Mouse (Mus musculus): ENCODE results near the gene 9430097D07Rik. TPM values are rescaled to one million over a fixed set of nuclear protein-coding genes. Genes with fewer than 3 reads are reported as not detected.

9430097D07Rik gene
- total RNA-seq, 2 experiments from 2014 or later = not detected

DNA sequence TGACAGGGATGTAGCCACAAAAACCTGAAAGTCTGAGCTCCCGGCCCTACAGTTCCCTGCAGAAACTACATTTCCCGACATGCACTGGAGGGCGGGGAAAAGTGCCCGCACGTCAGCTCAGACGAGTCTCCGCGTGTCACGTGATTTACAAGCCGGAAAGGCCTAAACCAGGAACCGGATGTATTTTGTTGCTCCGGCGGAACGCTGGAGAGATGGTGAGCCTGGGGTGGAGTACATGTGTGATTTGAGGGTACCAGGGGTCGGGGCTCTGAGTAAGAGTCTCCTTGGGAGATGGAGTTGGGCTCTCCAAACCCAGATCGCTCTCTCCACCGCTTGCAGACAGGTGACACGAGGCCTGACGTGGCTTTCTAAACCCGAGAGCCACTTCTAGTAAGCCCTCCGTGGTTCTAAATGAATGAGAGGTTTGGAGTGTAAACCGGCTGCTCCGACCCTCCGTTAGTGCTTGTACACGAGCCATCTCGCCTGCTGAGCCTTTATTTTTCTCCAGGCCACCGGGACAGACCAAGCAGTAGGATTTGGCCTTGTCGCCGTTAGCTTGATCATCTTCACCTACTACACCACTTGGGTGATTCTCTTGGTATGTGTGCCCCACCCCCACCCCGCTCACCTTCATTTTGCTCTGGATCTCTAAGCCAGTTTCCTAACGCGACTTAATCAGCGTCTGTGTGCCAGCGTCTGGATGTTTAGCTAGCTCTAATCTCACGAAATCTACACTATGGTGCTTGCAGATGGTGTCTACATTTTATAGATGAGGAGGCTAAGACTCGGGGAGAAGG lies 4.6 kb downstream of the 9430097D07Rik start, which contains the start of gene Dpm2:
TSS of gene Dpm2 (plus strand) at position 161 of the 797 bp plus-strand sequence.
- peak; percentile 85 to 93 for DNase-seq
- intact Hi-C loops (cut with DNase I) = no loop called here

DNA sequence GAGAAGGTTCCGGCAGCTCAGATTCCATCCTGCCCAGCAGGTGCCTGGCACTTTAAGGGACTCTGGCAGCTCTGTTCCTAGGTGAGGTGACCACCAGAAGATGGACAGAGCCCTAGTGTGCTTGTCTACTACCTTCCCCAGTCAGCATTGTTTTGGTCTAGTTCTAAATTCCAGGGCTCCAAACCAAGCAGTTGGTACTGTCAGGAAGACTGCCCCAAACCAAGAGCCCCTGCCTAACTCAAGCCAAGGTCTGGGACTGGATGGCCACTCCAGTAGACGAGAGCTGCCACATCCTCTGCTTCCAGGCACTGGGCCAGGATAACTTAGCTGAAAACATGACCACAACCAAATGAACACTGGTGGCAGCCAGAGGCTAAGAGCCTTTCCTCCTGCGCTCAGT lies 6.5 kb downstream of the 9430097D07Rik start:
- intact Hi-C loops (cut with DNase I) = loop anchor here (2.0 kb wide), 1 partner anchor 164 kb away; no protein-coding TSS in a partner anchor
- DNase-seq = peak in 1 of 2 experiments; percentile 35

DNA sequence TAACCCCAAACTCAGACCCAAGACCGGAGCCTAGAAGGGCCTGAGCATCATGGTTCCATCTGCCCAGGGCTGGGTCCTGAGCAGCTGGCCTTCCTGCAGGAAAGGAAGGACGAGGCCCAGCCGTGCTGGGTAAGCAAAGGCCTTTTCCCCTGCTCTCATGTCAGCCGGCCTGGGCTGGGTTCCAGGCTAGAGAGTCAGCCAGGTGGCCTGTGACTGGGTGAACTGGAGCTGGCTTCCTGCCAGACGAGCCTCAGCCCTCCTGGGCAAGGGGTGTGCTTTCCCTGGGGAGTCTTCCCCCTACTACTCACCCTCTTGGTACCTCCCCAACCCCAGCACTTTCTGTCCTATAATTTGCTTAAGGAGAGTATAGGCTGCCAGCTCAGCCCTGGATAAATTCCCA lies 7.3 kb downstream of the 9430097D07Rik start:
- intact Hi-C loops (cut with DNase I) = loop anchor here (2.0 kb wide), 1 partner anchor 163 kb away; no protein-coding TSS in a partner anchor
- DNase-seq = peak; percentile 48 to 55

DNA sequence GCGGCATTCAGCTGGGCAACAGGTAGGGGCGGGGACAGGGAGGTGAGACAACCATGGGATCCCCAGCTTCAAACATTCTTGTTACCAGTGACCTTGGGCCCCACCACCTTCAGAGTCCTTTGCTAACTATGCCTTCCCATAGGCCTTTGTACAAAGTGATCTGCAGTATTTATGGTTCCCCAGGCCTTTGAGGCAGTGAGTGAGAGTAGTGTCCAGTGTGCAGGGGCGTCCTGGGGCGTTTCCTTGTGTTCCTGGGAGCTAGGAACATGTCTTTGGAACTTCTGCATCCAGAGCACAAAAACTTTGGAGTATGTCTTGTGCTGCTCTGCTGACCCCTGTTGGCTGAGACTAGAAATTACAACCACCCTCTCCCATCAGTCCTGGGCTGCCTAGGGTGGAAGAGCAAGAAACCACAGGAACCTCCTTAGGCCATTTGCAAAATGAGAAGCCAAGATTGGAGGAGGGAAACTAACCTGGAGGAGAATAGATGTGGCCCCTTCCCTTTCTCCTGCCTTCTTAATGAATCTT lies 8.9 kb downstream of the 9430097D07Rik start:
- intact Hi-C loops (cut with DNase I) = loop anchor here (1.0 to 2.0 kb wide), 2 partner anchors 30 to 78 kb away; no protein-coding TSS in a partner anchor
- DNase-seq = peak; percentile 75 to 81

DNA sequence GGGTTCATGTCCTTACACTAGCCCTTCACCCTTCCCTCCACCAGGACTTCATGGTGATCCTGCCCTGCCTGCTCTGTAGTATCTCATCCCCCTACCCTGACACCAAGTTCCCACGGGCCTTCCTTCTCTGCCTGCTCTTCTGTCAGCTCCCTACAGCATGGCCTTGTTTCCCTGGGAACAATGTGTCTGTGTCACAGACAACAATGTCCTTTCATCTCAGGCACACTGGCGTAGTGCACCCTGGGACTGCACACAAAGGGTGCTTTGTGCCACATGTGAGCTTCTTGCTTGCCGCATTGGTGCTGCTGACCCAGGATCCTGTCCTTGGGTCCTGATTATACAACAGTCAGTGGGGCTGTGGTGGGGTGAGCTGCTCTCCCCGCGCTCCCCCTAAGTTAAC lies 15.9 kb downstream of the 9430097D07Rik start:
- intact Hi-C loops (cut with DNase I) = no loop called here
- DNase-seq = no peak

DNA sequence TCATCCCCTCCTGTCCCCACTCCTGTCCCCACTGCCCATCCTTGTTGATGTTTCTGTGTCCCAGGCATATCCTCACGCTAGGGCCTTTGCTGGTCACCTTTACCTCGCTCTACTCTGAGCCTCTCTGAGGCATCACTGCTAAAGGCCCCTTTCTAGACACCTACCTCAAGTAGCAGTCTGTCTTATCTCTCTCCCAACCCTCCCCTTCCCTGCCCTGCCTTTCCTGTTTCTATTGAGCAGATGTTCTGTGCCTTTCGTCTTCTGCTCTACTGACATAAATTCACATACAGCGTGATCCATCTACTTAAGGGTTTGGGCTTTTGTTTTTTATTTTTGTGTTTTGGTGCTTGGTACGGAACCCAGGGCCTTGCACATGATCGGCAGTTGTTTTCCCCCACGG lies 19.5 kb downstream of the 9430097D07Rik start:
- no peak for DNase-seq
- intact Hi-C loops (cut with DNase I) = no loop called here

DNA sequence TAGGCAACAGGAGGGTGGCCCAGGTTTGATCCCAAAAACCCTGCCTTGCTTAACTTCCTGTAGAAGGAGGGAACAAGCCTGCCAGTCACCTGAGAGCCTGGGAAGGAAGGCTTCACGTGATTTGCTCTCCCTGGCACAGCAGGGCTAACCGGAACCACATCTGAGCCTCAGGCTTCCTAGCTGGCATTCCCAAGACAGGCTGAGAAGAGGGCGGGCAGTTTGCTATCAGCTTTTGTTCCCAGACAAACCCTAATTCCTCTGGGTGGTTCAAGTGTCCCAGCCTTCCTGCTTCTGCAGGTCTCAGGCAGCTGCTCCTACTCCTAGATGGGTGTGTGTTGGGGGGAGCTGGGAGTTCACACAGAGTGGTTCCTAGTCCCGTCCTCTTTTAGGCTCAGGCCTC lies 20.0 kb downstream of the 9430097D07Rik start:
- intact Hi-C loops (cut with DNase I) = no loop called here
- no peak for DNase-seq

DNA sequence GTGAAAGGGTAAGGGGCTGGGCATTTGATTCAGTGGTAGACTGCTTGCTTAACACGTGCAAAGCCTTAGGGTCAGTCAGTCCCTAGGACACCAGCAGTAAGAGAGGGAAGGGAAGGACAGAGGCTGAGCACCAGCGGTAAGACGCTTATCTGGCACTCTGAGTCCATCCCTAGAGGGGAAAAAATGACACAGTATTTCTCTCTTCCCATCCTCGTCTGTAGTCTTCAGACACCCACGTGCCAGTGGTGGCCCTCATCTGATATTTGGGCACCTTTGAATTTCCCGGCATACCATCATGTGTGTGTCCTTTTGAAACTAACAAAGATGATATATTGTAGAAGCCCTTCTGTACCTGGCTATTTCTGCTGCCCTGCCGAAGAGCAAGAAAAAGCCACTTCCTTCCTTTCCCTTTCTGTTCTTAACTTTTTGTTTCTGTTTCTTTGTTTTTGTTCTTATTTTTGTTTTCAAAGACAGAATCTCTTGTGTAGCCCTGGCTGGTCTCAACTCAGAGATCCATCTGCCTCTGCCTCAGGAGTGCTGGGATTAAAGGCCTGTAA lies 21.8 kb downstream of the 9430097D07Rik start:
- intact Hi-C loops (cut with DNase I) = no loop called here
- DNase-seq = no peak

DNA sequence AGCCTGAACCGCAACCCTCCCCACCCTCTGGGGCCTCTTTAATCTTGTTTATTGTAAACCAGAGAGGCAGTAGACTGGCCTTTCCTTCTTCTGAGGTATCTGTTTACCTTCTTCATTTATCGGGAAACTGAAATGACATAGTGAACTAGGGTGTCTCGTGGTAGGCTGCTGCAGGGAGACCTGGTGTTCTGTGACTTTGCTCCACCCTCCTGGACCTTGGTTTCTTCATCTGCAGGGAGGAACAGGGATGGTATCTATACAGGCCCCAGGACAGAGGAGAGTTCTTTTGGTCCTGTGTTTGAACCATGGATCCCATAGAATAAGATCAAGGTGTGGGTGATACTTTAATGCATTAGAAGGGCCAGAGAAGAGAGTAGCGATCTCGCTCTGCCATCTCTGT lies 24.2 kb downstream of the 9430097D07Rik start:
- no peak for DNase-seq
- intact Hi-C loops (cut with DNase I) = no loop called here

DNA sequence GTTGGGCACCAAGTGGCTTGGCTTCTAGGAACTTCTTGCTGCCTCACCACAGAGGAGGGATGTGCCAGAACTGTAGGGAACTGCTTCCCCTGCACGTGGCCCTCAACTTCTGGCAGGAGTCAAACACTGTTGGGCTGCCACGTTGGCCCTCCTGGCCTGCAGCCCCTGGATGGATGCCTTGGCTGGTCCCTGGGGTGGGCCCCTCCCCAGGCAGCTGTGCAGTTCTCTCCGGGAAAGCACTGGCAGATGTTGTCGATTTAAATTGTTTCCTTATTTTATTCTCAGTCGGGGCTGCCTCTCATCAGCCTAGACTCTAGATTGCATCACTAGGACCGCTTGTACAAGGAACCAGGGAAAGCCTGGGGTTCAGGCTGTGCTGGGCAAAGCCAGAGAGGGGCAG lies 25.7 kb downstream of the 9430097D07Rik start:
- DNase-seq = peak; percentile 83 to 85
- intact Hi-C loops (cut with DNase I) = no loop called here

DNA sequence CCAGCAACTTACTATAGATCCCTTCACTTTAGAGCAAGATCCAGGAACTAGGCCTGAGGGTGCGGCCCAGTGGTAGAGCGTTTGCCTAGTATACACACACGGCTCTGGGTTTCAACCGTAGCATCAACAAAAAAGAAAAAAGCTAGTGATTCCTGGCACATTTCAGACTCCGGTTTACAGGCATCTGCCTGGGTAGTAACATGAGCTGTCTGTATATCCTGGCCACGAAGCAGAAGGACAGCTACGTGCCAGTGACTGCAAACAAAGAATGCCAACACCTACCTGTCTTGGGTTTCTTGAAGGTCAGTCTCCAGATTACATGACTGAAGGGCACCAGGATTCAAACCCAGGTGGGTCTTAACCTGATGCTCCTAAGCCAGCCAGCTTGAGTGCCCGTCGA lies 26.3 kb downstream of the 9430097D07Rik start:
- intact Hi-C loops (cut with DNase I) = no loop called here

DNA sequence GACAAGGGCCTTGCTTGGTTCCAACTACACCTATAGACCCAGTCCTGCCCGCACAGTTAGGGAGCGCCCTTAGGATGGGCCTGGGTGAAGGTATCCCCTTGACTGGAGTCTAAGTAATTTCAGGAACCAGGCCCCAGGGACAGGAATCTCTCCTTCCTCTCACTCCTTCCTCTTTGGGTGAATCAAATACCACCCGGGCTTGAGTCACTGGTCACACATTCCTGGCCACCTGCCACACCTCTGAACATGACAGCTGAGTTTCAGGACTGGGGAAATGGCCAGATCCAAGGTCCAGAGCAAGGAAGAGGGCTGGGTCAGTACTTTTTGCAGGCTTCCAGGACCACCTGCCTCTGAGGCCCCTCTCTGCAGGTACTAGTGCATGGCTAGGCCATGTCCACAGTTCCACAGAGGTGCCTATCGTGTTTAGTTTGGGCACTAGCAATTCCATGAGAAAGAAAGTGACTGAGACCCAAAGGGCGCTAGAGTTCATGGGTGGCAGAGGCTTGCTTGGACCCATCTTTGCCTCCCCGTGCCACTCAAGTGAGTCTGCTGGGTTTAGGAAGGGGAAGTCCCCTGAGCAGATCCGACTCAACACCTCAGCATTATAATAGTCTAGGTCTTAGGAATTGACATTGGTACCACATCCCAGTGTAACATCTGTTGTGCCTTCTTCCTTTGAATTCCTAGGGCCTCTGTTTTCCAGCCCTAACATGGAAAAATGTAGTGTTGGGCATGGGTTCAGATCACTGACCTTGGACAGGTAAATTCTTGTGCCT lies 27.3 kb downstream of the 9430097D07Rik start:
- intact Hi-C loops (cut with DNase I) = no loop called here
- peak; percentile 53 to 65 for DNase-seq

More for the DNA sequence above, 26.3 kb downstream of the 9430097D07Rik start:
- DNase-seq = no peak

DNA sequence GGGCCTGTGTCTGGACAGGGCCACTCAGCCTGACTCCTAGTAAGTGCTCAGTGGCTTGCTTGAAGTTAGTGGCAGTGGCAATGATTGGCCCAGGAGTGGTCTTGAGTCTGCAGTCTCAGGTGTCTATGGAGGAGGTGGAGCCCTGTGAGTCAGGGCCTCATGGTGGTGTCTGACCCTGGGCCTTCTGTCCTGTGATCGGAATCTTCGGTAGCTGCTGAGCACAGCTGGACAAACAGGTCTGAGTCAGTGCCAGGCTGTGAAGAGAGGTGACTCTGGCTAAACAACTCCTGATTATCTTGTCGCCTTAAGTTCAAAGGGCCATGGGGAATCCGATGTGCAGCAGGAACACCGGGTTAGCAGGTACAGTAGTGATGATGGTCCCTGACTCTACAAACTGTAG lies 28.1 kb downstream of the 9430097D07Rik start:
- intact Hi-C loops (cut with DNase I) = no loop called here

DNA sequence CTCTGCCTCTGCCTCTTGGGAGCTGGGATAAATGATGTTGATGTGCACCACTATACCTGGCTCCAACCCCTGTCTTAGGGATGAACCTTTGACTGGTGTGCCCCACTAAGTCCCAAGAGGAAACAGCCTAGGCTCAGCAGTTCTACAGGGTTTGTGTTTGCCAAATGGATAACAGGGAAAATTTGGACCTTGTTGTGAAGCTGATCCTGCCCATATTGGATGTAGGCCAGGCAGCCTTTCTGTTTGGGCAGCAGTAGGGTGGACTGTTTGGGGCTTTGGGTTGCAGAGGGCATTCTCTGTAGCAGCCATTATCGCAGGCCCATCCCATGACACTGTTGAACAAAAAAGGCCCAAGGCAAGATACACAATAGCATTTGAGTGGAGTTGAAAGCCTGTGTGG lies 28.5 kb downstream of the 9430097D07Rik start:
- intact Hi-C loops (cut with DNase I) = no loop called here
- DNase-seq = no peak

More for the DNA sequence above, 28.1 kb downstream of the 9430097D07Rik start:
- DNase-seq = no peak

DNA sequence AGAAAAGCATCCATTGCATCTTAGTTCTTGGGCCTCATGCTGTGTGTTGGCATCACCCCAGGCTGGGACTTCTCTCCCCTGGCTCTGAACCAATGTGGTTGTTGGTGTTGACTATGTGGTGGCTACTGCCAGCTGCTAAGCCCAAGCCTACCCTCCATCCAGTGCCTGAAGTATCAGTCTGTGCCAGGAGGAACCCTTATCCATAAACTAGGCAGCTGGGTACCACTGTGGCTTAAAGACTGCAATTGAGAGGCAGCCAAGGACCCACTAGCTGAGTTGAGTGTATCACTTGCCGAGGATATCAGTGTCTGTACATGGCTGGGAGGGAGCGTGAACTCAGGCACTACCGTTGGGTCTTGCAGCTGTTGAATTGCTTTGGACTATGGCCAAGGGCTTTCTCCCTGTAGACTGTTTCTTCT lies 32.4 kb downstream of the 9430097D07Rik start:
- intact Hi-C loops (cut with DNase I) = no loop called here
- no peak for DNase-seq

DNA sequence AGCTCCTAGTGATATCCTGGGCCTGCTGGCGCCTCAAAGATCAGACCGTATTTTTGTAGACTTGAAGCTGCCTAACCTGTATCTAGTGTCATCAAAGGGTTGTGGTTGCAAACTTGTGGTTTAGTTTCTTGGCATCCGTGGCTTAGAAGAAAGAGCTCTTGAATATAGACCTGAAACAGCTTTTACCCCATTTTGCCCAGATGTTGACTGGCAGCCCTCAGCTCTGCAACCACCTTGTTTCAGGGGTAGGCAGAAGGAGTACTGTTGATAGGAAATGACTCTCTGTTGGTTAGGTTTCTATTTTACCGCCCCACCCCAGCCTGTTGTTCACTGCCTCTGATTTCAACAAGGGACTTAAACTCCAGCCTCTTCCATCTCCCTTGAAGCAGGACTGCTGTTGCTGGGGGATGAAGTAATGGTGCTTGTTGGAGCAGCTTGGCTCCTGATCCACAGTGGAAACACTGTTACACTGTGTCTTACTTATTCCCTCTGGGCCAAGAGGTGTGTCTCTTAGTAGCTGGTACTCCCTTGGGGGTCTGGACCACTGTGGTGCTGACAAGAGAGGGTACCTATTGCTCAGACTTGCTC lies 33.4 kb downstream of the 9430097D07Rik start:
- DNase-seq = no peak
- intact Hi-C loops (cut with DNase I) = no loop called here

DNA sequence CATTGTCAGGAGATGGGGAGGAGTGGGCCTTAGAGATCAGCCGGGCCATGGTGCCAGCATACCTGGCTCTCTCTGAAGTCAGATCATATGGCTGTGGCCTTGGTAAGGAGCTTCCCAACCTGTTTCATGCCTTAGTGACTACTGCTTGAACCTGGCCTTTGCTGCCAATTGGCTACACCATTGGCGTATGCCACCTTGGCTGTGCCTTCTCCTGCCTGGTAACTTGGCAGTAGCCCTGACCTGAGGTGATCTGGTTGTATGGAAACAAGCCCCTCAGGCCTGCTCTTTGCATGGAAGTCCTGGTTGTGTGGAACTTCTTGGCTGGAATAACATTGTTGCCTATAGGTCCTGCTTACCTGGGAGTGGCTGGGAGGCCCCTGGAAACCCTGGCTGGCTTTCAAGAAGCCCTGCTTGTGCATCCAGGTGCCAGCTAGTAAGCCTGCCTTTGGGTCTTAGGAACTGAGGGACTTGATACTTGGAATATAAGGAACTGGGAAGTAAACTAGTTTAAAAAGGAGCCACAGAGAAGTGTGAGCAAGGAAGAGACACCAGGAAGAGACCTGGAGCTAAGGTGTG lies 34.1 kb downstream of the 9430097D07Rik start:
- no peak for DNase-seq
- intact Hi-C loops (cut with DNase I) = no loop called here

DNA sequence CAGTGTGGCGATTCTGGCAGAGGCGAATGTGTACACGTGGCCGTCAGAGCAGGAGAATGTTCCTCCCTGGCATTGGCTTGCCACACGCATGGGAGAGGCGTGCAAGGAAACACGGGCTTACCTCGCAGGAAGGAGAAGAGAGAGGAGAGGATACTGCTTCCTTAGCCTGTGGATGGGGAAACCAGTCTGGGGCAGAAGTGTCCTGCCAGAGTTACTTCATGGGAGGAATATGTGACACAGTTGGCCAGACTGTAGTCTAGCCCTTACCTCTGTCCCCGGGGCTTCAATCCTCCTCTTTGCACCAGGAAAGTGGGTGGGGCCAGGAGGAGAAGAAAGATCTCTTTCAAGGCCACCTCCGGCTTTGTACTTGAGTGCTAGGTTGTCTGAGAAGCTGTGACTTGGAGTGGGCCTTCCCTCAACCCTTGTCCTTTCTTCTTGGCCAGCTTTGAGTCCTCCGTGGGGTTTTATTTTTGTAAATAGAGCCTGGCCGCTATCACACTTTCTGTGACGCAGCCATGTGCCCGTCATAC lies 36.0 kb downstream of the 9430097D07Rik start:
- intact Hi-C loops (cut with DNase I) = no loop called here
- DNase-seq = no peak

DNA sequence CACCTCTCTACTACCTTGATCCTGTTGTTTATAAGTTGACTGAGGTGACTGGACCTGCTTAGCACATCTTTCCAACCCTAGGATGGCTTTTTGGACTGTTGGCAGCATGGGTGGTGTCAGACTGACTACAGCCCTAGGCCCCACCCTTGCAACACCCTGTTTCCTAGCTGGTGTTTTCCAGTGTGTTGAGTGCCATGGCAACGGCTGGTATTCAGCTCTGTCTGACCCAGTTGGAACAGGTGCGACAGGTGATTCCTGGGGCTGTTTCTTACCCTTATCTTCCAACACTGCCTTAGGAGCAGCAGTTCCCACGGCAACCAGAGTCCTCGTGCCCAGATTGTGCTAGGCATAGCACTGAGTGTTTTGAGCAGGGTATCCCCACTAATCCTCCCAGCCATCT lies 37.0 kb downstream of the 9430097D07Rik start:
- intact Hi-C loops (cut with DNase I) = no loop called here
- no peak for DNase-seq

DNA sequence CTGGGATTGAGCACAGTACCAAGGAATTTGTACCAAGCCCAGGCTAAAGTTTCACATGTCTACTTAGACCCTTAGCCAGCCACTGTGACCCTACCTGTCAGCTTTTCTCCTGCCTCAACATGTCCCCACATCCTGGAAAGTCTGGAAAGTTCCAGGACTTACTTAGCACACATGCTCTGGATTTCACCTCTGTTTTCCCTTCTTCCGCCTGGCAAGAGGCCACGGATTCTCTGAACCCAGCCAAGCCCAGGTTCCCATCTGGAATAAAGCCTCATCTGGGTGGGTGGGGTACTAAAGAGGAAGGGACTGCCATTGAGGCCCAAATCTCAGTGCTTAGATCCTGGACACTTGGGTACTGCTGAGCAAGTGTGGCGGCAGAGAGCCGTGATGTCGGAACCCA lies 37.5 kb downstream of the 9430097D07Rik start:
- intact Hi-C loops (cut with DNase I) = loop anchor here (2.0 kb wide), 1 partner anchor 29 kb away; no protein-coding TSS in a partner anchor
- DNase-seq = peak in 1 of 2 experiments; percentile 42
